Mouse (Mus musculus) stomach, embryonic 14.5 days (tissue): Measurements from ENCODE around the gene Med7. TPM values are rescaled to one million over a fixed set of nuclear protein-coding genes. Genes with fewer than 3 reads are reported as not detected.

ENCODE experiments used
- ATAC-seq: fragments of 200-750 bp; cut with Nextera tagmentation; 2 replicates; pipeline ENCODE4 v1.8.0; 2017; ENCODE audit warnings: low read depth, moderate TSS enrichment; ENCODE audit not compliant: insufficient number of reproducible peaks, insufficient read depth, low FRiP score
- H3K27ac ChIP-seq: fragments of 300-500 bp; sonication (generic); 2 replicates; pipeline ENCODE4 v1.5.1; 2014; ENCODE audit warnings: mild to moderate bottlenecking, low read length, moderate library complexity, mixed read lengths
- H3K27me3 ChIP-seq: fragments of 300-500 bp; sonication (generic); 2 replicates; pipeline ENCODE4 v1.6.1; 2014; ENCODE audit warnings: low read length, control low read depth, mixed read lengths; ENCODE audit not compliant: control insufficient read depth, insufficient read depth
- H3K36me3 ChIP-seq: fragments of 300-500 bp; sonication (generic); 2 replicates; pipeline ENCODE4 v1.6.1; 2014; ENCODE audit warnings: mild to moderate bottlenecking, control low read depth, low read length, moderate library complexity, mixed read lengths; ENCODE audit not compliant: control insufficient read depth, insufficient read depth
- H3K4me1 ChIP-seq: fragments of 300-500 bp; sonication (generic); 2 replicates; pipeline ENCODE4 v1.6.1; 2014; ENCODE audit warnings: low read length, control low read depth, mixed read lengths; ENCODE audit not compliant: control insufficient read depth, insufficient read depth
- H3K4me2 ChIP-seq: fragments of 300-500 bp; sonication (generic); replicated peaks from 2 replicates; pipeline ENCODE4 v1.6.1; 2014; ENCODE audit warnings: low read depth, low read length, control low read depth
- H3K4me3 ChIP-seq: fragments of 300-500 bp; sonication (generic); 2 replicates; pipeline ENCODE4 v1.5.1; 2014; ENCODE audit warnings: low read depth, low read length, control low read depth
- H3K9ac ChIP-seq: fragments of 300-500 bp; sonication (generic); replicated peaks from 2 replicates; pipeline ENCODE4 v1.6.1; 2014; ENCODE audit warnings: low read depth, mild to moderate bottlenecking, control low read depth, low read length, moderate library complexity, mixed read lengths
- H3K9me3 ChIP-seq: fragments of 300-500 bp; sonication (generic); 2 replicates; pipeline ENCODE4 v1.6.1; 2016; ENCODE audit warnings: low read depth, low read length, control low read depth; ENCODE audit not compliant: control insufficient read depth
- WGBS: fragments of 180-500 bp; shearing (Covaris S2); extraction: QIAGEN DNeasy Blood & Tissue Kit; methylation state at CpG from one replicate; pipeline ENCODE4 v1.1.7; 2014; 5-methylcytosine and 5-hydroxymethylcytosine counted together
- polyA plus RNA-seq: library from polyadenylated mRNA; unstranded; fragments of >200 nt; fragmentation: Nextera tagmentation; extraction: Ambion mirVana; gene quantifications from 2 replicates; pipeline ENCODE4 v1.2.1, GENCODE M21; 2014

The Med7 gene
- polyA plus RNA-seq, 1 experiment from 2014 or later, result 75.0 TPM

DNA sequence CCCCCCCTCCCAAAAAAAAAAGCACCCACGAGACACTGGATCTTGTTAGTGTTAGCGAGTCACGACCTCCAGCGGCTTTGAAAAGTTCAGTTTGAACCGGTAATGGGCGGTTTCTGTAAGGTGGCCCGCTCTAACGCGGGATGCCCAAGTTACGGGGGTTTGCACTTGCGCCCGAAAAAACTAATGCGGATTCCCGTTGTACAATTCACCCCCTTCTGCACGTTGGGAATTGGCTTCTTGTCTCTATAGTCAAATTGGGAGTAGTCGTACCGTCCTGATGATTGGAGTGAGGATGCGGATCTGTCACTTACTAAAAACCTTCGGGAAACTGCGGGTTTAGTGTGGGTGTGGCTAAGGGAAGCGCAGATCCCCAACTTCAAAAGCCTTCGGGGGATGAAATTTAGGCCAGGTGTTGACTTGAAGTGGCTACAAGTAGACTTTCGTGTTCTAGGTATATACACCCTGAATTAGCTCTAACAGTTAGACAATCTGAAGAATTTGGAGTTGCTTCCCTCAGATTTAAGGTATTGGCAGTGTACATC lies 805 bp downstream of the Med7 start:
- peaks cover 7% of the 10 kb centered on the region; the same call in 1 of the 2 replicates for H3K36me3 ChIP-seq
- H3K4me3 ChIP-seq, result peak overlapping the region; percentile 86
- H3K27me3 ChIP-seq, result no peaks in the 10 kb centered on the region
- no peaks in the 10 kb centered on the region for H3K4me1 ChIP-seq
- under 1% methylated on average over 23 of the region's 23 CpGs for WGBS
- no peaks in the 10 kb centered on the region for H3K9me3 ChIP-seq
- peak overlapping the region; percentile 63 for H3K9ac ChIP-seq
- H3K4me2 ChIP-seq, result peak overlapping the region; percentile 79
- H3K27ac ChIP-seq, result no peak overlapping the region; the same call in 1 of the 2 replicates
- no peak for ATAC-seq

DNA sequence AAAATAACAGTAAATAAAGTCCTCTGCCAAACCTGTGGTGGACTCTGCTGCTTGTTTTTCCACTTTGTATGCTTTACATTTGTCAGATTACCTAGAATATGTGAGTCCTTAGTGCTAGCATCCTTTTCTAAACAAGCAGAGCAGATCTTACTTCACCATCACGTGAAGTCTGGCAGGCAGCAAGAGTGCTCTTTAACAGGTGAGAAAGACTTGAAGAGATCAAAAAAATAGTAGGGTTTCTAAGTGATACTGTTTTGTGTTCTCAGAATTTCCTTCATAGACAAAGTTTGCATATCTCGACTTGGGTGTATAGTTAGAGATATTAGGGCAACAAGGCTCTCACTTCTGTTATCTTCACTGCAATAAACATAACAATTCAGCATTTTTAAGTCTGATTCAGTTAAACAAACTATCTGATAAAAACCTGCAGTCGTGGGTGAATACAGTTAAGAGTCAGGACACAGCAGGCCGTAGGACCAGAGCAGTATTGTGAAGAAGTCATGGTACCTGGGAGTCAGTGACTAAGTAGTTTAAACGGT lies 2.3 kb downstream of the Med7 start:
- H3K4me3 ChIP-seq, result no peak overlapping the region
- no peak for ATAC-seq

GRCm38 (mm10) chr11:46441774-46442173 lies 5.0 kb downstream of the Med7 start:
- no peaks in the 10 kb centered on the region for H3K9me3 ChIP-seq
- no peaks in the 10 kb centered on the region for H3K27me3 ChIP-seq
- WGBS, result 88% methylated on average over 1 of the region's 1 CpGs
- no peak overlapping the region for H3K9ac ChIP-seq
- no peak for ATAC-seq
- H3K4me2 ChIP-seq, result no peak overlapping the region
- H3K4me3 ChIP-seq, result no peak overlapping the region
- H3K36me3 ChIP-seq, result peaks cover 9% of the 10 kb centered on the region; the same call in 1 of the 2 replicates
- no peak overlapping the region for H3K27ac ChIP-seq
- H3K4me1 ChIP-seq, result no peaks in the 10 kb centered on the region

More for the DNA sequence above, 2.3 kb downstream of the Med7 start:
- Histone ChIP-seq H3K27ac (no peak overlapping the region), H3K4me1 (no peaks in the 10 kb centered on the region), H3K9me3 (no peaks in the 10 kb centered on the region), H3K36me3 (peaks cover 9% of the 10 kb centered on the region; the same call in 1 of the 2 replicates), H3K9ac (no peak overlapping the region), H3K4me2 (no peak overlapping the region), H3K27me3 (no peaks in the 10 kb centered on the region)
- 86% methylated on average over 5 of the region's 5 CpGs for WGBS

DNA sequence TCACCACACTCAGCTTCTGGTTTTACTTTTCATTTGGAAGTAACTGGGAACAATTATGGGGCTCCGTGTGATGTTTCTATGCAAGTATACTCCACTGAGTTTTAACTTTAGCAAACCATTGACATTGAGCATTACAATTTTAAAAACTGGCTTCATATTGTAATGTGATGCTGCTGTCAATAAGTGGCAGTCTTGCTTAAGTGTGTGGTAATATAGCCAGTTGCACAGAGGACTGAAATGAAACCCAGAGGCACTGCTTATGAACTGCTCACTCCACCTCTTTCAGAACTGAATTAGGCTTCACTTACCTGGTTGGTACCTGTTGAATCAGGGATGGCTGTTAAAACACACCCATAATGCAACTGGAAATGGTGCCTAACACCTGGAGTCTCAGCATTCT lies 6.4 kb downstream of the Med7 start:
- H3K4me3 ChIP-seq, result no peak overlapping the region
- H3K4me2 ChIP-seq, result no peak overlapping the region
- no peaks in the 10 kb centered on the region for H3K4me1 ChIP-seq
- H3K27ac ChIP-seq, result no peak overlapping the region
- no peaks in the 10 kb centered on the region for H3K9me3 ChIP-seq
- peaks cover 9% of the 10 kb centered on the region; the same call in 1 of the 2 replicates for H3K36me3 ChIP-seq
- H3K9ac ChIP-seq, result no peak overlapping the region
- 94% methylated on average over 1 of the region's 1 CpGs for WGBS
- no peaks in the 10 kb centered on the region for H3K27me3 ChIP-seq
- ATAC-seq, result no peak

GRCm38 (mm10) chr11:46443979-46444378 lies 7.3 kb downstream of the Med7 start:
- 89% methylated on average over 5 of the region's 5 CpGs for WGBS
- peaks cover 9% of the 10 kb centered on the region; the same call in 1 of the 2 replicates for H3K36me3 ChIP-seq
- no peak overlapping the region for H3K4me2 ChIP-seq
- no peak overlapping the region for H3K27ac ChIP-seq
- no peak overlapping the region for H3K4me3 ChIP-seq
- ATAC-seq, result no peak
- no peaks in the 10 kb centered on the region for H3K27me3 ChIP-seq
- H3K9ac ChIP-seq, result no peak overlapping the region
- no peaks in the 10 kb centered on the region for H3K9me3 ChIP-seq
- H3K4me1 ChIP-seq, result no peaks in the 10 kb centered on the region

GRCm38 (mm10) chr11:46446150-46446549 lies 9.4 kb downstream of the Med7 start:
- H3K27me3 ChIP-seq, result no peaks in the 10 kb centered on the region
- H3K9ac ChIP-seq, result no peak overlapping the region
- H3K4me3 ChIP-seq, result no peak overlapping the region
- no peaks in the 10 kb centered on the region for H3K4me1 ChIP-seq
- H3K36me3 ChIP-seq, result 0 out of 2 replicates have a peak, but pooled peaks cover 6% of the 10 kb centered on the region
- no peak overlapping the region for H3K27ac ChIP-seq
- ATAC-seq, result no peak
- 88% methylated on average over 6 of the region's 6 CpGs for WGBS
- H3K4me2 ChIP-seq, result no peak overlapping the region
- H3K9me3 ChIP-seq, result no peaks in the 10 kb centered on the region

- H3K36me3 ChIP-seq, result 0 out of 2 replicates have a peak, but pooled peaks cover 2% of the 10 kb centered on the region
- 77% methylated on average over 13 of the region's 13 CpGs for WGBS
- H3K4me1 ChIP-seq, result no peaks in the 10 kb centered on the region
- H3K4me3 ChIP-seq, result no peak overlapping the region
- no peak for ATAC-seq
- no peak overlapping the region for H3K4me2 ChIP-seq
- no peaks in the 10 kb centered on the region for H3K9me3 ChIP-seq
- no peak overlapping the region for H3K9ac ChIP-seq
- H3K27me3 ChIP-seq, result no peaks in the 10 kb centered on the region
- no peak overlapping the region for H3K27ac ChIP-seq
Observed at GRCm38 (mm10) chr11:46447644-46448484, 11.1 kb downstream of the Med7 start.

DNA sequence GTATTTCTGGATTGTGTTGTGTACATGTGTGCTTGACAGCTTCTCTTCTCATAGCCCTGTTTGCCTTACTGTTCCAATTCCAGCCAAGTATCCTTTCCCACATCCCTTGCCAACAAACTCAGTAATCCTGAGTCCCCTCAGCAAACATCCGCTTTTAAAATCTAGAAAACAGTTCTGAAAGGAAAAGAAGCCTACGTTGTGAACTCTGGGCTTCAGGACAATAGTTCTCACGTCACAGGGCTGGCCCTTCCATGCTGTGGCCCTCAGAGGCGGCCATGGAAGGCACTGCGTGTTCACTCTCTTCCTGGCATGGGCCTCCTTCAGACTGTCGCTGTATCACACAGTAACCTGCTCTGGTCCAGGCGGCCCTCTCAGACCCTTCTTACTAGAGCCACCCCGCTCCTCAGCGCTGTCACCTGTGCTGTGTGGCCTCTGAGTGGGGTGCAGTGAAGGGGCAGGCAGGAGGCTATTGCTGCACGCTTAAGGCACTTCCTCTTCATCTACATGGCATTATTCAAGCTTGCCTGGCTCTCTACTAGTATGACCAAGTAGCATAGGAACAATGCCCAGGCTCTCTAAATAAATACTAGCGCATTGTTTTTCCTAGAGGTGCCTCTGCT lies 12.8 kb downstream of the Med7 start:
- WGBS, result 83% methylated on average over 11 of the region's 11 CpGs
- H3K27ac ChIP-seq, result no peak overlapping the region
- no peaks in the 10 kb centered on the region for H3K36me3 ChIP-seq
- no peak overlapping the region for H3K4me3 ChIP-seq
- no peak overlapping the region for H3K4me2 ChIP-seq
- ATAC-seq, result no peak
- no peak overlapping the region for H3K9ac ChIP-seq
- H3K4me1 ChIP-seq, result no peaks in the 10 kb centered on the region
- no peaks in the 10 kb centered on the region for H3K9me3 ChIP-seq
- H3K27me3 ChIP-seq, result no peaks in the 10 kb centered on the region
